Mouse (Mus musculus): ENCODE data around the gene Tfe3. TPM values are rescaled to one million over a fixed set of nuclear protein-coding genes. Genes with fewer than 3 reads are reported as not detected.

Gene Tfe3
- polyA plus RNA-seq, 1 experiment from 2014 or later, result 16.6 TPM

MicroRNAs encoded within 50 kb of the gene (microRNA counts, 519-probe panel; counts per million panel counts)
- 4,768 counts per million, percentile 62 among the panel's probes with 10 or more counts for microRNA mmu-miR-1198

Small RNA genes lying within 50 kb of the gene (microRNA-seq; reads per million reads assigned to microRNA genes)
- 25.9 reads per million, percentile 27 among the genes with 10 or more reads in this experiment for gene Mir1198

Other genes with a start within 250 kb of the Tfe3 start
- 0.11 and 0.32 TPM in 2 replicates for gene Foxp3, start 188.9 kb upstream of the Tfe3 start, polyA plus RNA-seq (2014; fragmentation: Nextera tagmentation; extraction: Ambion mirVana)
- gene Ppp1r3f, start 188.3 kb upstream of the Tfe3 start, polyA plus RNA-seq (2014; fragmentation: Nextera tagmentation; extraction: Ambion mirVana), result 6.2 and 7.3 TPM in 2 replicates
- 27.0 and 29.6 TPM in 2 replicates for gene Ccdc22, start 157.0 kb upstream of the Tfe3 start, polyA plus RNA-seq (2014; fragmentation: Nextera tagmentation; extraction: Ambion mirVana)
- 0.12 and 0.23 TPM in 2 replicates for gene Cacna1f, start 155.5 kb upstream of the Tfe3 start, polyA plus RNA-seq (2014; fragmentation: Nextera tagmentation; extraction: Ambion mirVana)
- 81.4 and 149 TPM in 2 replicates for gene Syp, start 124.1 kb upstream of the Tfe3 start, polyA plus RNA-seq (2014; fragmentation: Nextera tagmentation; extraction: Ambion mirVana)
- gene Prickle3, start 105.3 kb upstream of the Tfe3 start, polyA plus RNA-seq (2014; fragmentation: Nextera tagmentation; extraction: Ambion mirVana), result 1.3 and 2.0 TPM in 2 replicates
- gene Plp2, start 91.2 kb upstream of the Tfe3 start, polyA plus RNA-seq (2014; fragmentation: Nextera tagmentation; extraction: Ambion mirVana), result 12.5 and 23.2 TPM in 2 replicates
- gene Magix, start 81.3 kb upstream of the Tfe3 start, polyA plus RNA-seq (2014; fragmentation: Nextera tagmentation; extraction: Ambion mirVana), result 0.20 TPM in 1 of 2 replicates, not detected in the other
- 50.0 and 55.7 TPM in 2 replicates for gene Gpkow, start 65.4 kb upstream of the Tfe3 start, polyA plus RNA-seq (2014; fragmentation: Nextera tagmentation; extraction: Ambion mirVana)
- 22.3 and 23.6 TPM in 2 replicates for gene Wdr45, start 48.2 kb upstream of the Tfe3 start, polyA plus RNA-seq (2014; fragmentation: Nextera tagmentation; extraction: Ambion mirVana)
- 0.47 and 2.9 TPM in 2 replicates for gene Gm45208, start 40.3 kb upstream of the Tfe3 start, polyA plus RNA-seq (2014; fragmentation: Nextera tagmentation; extraction: Ambion mirVana)
- gene Praf2, start 34.1 kb upstream of the Tfe3 start, polyA plus RNA-seq (2014; fragmentation: Nextera tagmentation; extraction: Ambion mirVana), result 137 and 147 TPM in 2 replicates
- 55.9 and 57.1 TPM in 2 replicates for gene Ccdc120, start 11.7 kb upstream of the Tfe3 start, polyA plus RNA-seq (2014; fragmentation: Nextera tagmentation; extraction: Ambion mirVana)
- 57.3 and 74.5 TPM in 2 replicates for gene Gripap1, start 27.2 kb downstream of the Tfe3 start, polyA plus RNA-seq (2014; fragmentation: Nextera tagmentation; extraction: Ambion mirVana)
- 5.8 and 7.7 TPM in 2 replicates for gene Kcnd1, start 59.7 kb downstream of the Tfe3 start, polyA plus RNA-seq (2014; fragmentation: Nextera tagmentation; extraction: Ambion mirVana)
- 26.8 and 28.1 TPM in 2 replicates for gene Otud5, start 78.8 kb downstream of the Tfe3 start, polyA plus RNA-seq (2014; fragmentation: Nextera tagmentation; extraction: Ambion mirVana)
- 20.7 and 22.9 TPM in 2 replicates for gene Pim2, start 115.7 kb downstream of the Tfe3 start, polyA plus RNA-seq (2014; fragmentation: Nextera tagmentation; extraction: Ambion mirVana)
- gene Slc35a2, start 121.5 kb downstream of the Tfe3 start, polyA plus RNA-seq (2014; fragmentation: Nextera tagmentation; extraction: Ambion mirVana), result 23.6 and 25.1 TPM in 2 replicates
- gene Pqbp1, start 136.7 kb downstream of the Tfe3 start, polyA plus RNA-seq (2014; fragmentation: Nextera tagmentation; extraction: Ambion mirVana), result 184 and 191 TPM in 2 replicates
- gene Timm17b, start 136.8 kb downstream of the Tfe3 start, polyA plus RNA-seq (2014; fragmentation: Nextera tagmentation; extraction: Ambion mirVana), result 146 and 167 TPM in 2 replicates
- gene Gm10491, start 145.3 kb downstream of the Tfe3 start, polyA plus RNA-seq (2014; fragmentation: Nextera tagmentation; extraction: Ambion mirVana), result not detected in 2 replicates
- gene Gm10490, start 147.0 kb downstream of the Tfe3 start, polyA plus RNA-seq (2014; fragmentation: Nextera tagmentation; extraction: Ambion mirVana), result not detected in 2 replicates
- 245 and 258 TPM in 2 replicates for gene Pcsk1n, start 157.3 kb downstream of the Tfe3 start, polyA plus RNA-seq (2014; fragmentation: Nextera tagmentation; extraction: Ambion mirVana)
- gene Eras, start 166.0 kb downstream of the Tfe3 start, polyA plus RNA-seq (2014; fragmentation: Nextera tagmentation; extraction: Ambion mirVana), result not detected in 2 replicates
- gene Hdac6, start 185.3 kb downstream of the Tfe3 start, polyA plus RNA-seq (2014; fragmentation: Nextera tagmentation; extraction: Ambion mirVana), result 56.8 and 59.1 TPM in 2 replicates
- not detected in 2 replicates for gene Gata1, start 215.5 kb downstream of the Tfe3 start, polyA plus RNA-seq (2014; fragmentation: Nextera tagmentation; extraction: Ambion mirVana)